Mouse (Mus musculus) ES-Bruce4 (cell line): ENCODE measurements around the gene Fgfr2. TPM values are rescaled to one million over a fixed set of nuclear protein-coding genes. Genes with fewer than 3 reads are reported as not detected.
"Not testable (repeated sequence)": the region's sequence is repeated elsewhere in the genome, so short reads cannot be mapped to it uniquely, and the experiment has no call there.

Experiments used
- H3K27ac ChIP-seq: 2 replicates; pipeline ENCODE4 v1.5.1; 2012; ENCODE audit warnings: low read length, inconsistent platforms; ENCODE audit not compliant: insufficient read depth
- H3K27me3 ChIP-seq: 2 replicates; pipeline ENCODE4 v1.6.1; 2012; ENCODE audit warnings: mild to moderate bottlenecking, low read length, inconsistent platforms; ENCODE audit not compliant: control insufficient read depth, poor library complexity, insufficient read depth, severe bottlenecking
- H3K36me3 ChIP-seq: 2 replicates; pipeline ENCODE4 v1.6.1; 2012; ENCODE audit warnings: inconsistent platforms, mild to moderate bottlenecking, low read length, moderate library complexity; ENCODE audit not compliant: control insufficient read depth, poor library complexity, insufficient read depth, severe bottlenecking
- H3K4me1 ChIP-seq: one replicate; pipeline ENCODE4 v1.8.1; 2011; ENCODE audit warnings: low read length; ENCODE audit not compliant: control insufficient read depth, insufficient read depth
- H3K4me3 ChIP-seq: 2 replicates; pipeline ENCODE4 v1.5.1; 2011; ENCODE audit warnings: low read depth, mild to moderate bottlenecking, low read length
- H3K9ac ChIP-seq: 2 replicates; pipeline ENCODE4 v1.6.1; 2012; ENCODE audit warnings: low read depth, mild to moderate bottlenecking, inconsistent platforms; ENCODE audit not compliant: poor library complexity, severe bottlenecking
- H3K9me3 ChIP-seq: replicated peaks from 2 replicates; pipeline ENCODE4 v1.6.1; 2012; ENCODE audit warnings: mild to moderate bottlenecking, low read length, inconsistent platforms; ENCODE audit not compliant: control insufficient read depth, poor library complexity, insufficient read depth, severe bottlenecking
- CTCF ChIP-seq: IDR thresholded peaks from one replicate; pipeline ENCODE4 v1.8.1; 2011; ENCODE audit warnings: low read depth, low read length
- EP300 ChIP-seq: IDR thresholded peaks from 2 replicates; pipeline ENCODE4 v1.6.1; 2011; ENCODE audit warnings: low read depth, low read length; ENCODE audit not compliant: insufficient read depth
- POLR2A ChIP-seq: IDR thresholded peaks from one replicate; pipeline ENCODE4 v1.8.1; 2011; ENCODE audit warnings: low read length; ENCODE audit not compliant: insufficient read depth
- polyA plus RNA-seq: library from polyadenylated mRNA; stranded (reverse); fragments of >200 nt; gene quantifications from 2 replicates; pipeline ENCODE4 v1.2.4, GENCODE M21; 2011; ENCODE audit warnings: low read depth; ENCODE audit not compliant: missing spikeins, insufficient read depth, insufficient read length

Fgfr2 gene
- polyA plus RNA-seq, 1 experiment, result 34.8 TPM

DNA sequence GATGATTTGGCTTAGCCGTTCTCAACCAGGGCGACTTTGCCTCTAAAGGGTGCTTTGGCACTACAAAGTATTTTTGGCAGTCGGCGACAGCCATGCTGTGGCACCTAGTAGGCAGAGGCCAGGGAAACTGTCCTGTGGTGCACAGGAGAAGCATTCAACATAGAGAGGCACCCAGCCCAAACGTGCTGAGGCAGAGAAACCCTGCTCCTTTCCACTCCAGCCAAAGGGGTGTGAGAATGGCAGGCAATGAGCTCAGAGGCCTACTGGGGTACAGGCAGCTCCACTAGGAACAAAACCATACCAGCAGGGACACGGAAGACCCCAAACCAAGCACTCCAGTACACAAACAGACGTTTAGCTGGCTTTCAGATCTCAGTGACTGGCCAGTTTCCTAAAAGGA is 2583.0 kb downstream of the Fgfr2 start:
- no peaks in the 10 kb centered on the region for H3K4me1 ChIP-seq
- no peak overlapping the region for H3K27ac ChIP-seq
- peaks cover 72% of the 10 kb centered on the region for H3K36me3 ChIP-seq
- TF ChIP-seq CTCF (no peak), POLR2A (no peak), EP300 (no peak)
- H3K4me3 ChIP-seq, result no peak overlapping the region
- no peaks in the 10 kb centered on the region for H3K9me3 ChIP-seq
- H3K9ac ChIP-seq, result no peak overlapping the region
- no peaks in the 10 kb centered on the region for H3K27me3 ChIP-seq

DNA sequence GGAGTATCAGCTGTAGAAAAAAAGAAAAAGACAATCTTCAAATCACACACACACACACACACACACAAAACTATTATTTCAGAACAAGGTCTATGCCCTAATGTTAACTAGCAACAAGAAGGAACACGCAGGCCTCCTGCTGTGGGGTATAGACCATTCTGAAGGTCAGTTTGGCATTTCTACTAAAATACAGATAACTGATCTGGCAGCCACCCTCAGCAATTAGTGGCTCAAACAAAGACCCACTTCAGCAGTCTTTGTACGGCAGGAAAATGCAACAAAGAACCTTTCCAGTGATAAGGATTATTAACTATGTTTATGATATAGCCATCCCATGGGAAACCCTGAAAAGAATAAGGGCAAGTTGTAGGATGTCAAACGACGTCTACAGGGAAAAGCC is 2586.1 kb downstream of the Fgfr2 start:
- H3K9ac ChIP-seq, result no peak overlapping the region
- H3K4me3 ChIP-seq, result no peak overlapping the region
- H3K27ac ChIP-seq, result no peak overlapping the region
- H3K4me1 ChIP-seq, result no peaks in the 10 kb centered on the region
- no peaks in the 10 kb centered on the region for H3K27me3 ChIP-seq
- no peaks in the 10 kb centered on the region; the same call in 1 of the 2 replicates for H3K9me3 ChIP-seq
- peaks cover 63% of the 10 kb centered on the region for H3K36me3 ChIP-seq
- no peak for TF ChIP-seq EP300
- no peak for TF ChIP-seq POLR2A

DNA sequence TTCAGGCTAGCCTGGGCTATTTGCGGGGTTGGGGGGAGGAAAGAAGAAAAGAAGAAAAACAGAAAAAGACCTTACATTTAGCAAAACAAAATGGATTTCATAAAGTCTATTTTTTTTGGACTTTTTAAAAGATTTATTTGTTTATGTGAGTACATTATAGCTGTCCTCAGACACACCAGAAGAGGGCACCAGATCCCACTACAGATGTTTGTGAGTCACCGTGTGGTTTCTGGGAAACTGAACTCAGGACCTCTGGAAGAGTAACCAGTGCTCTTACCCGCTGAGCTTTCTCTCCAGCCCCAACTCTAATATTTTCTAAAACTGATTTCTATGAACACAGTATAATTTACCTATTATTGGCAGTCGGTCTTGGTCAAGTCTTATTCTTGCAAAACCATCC is 2588.0 kb downstream of the Fgfr2 start:
- H3K9me3 ChIP-seq, result peaks cover 4% of the 10 kb centered on the region
- no peaks in the 10 kb centered on the region for H3K27me3 ChIP-seq
- peaks cover 61% of the 10 kb centered on the region for H3K36me3 ChIP-seq
- no peak overlapping the region for H3K27ac ChIP-seq
- H3K9ac ChIP-seq, result no peak overlapping the region
- no peak overlapping the region for H3K4me3 ChIP-seq
- H3K4me1 ChIP-seq, result no peaks in the 10 kb centered on the region
- TF ChIP-seq EP300, result no peak
- TF ChIP-seq POLR2A, result no peak
- TF ChIP-seq CTCF, result no peak

DNA sequence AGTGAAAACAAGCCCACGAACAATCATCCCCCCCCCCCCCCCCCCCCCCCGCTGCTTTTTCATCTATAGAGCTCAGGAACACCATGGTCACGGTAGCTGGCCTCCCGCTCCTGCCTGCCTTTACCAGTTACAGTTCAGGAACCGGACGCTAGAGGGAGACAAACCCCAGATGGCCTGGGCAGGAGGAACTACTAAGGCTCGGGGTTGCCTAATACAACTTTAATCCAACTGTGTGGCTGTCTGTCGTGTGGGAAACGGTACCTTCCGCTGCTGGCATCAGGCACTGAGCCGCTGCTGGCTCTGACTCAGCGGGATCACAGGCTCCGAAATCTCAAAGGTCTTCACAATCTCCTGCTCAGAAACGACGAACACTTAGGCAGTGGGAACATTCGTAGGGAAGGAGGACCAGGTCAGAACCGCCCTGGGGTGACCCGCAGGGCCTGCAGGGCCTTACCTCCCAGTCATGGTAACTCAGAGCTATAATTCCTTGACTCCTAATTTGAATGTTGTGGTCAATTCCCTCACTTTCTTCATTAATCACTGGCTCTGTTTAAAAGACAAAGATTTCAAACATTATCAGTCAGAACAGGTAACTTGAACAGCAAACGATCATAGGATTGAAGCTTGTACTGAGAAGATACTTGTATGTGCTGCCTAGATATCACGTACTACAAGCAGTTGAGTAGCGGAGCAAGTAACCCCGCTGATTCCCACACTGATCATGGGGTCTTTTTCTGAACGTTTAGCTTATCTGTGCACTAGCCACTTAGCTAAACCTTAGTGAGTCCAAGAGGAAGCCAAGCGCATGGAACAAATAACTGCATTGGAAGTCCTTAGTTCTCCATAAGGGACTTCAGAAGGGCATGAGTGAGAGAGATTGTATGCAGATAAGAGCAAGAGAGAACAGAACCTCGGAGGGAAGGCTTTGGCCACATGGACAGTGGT is 2589.6 kb downstream of the Fgfr2 start:
- H3K36me3 ChIP-seq, result peaks cover 46% of the 10 kb centered on the region
- peaks cover 4% of the 10 kb centered on the region for H3K9me3 ChIP-seq
- TF ChIP-seq POLR2A, result no peak
- 0 out of 2 replicates have a peak, but pooled peaks have one; percentile 57 for TF ChIP-seq EP300
- peak; percentile 94 for TF ChIP-seq CTCF
- no peaks in the 10 kb centered on the region for H3K27me3 ChIP-seq
- peak overlapping the region; percentile 73 for H3K27ac ChIP-seq
- H3K9ac ChIP-seq, result peak overlapping the region; percentile 30; the same call in 1 of the 2 replicates
- no peaks in the 10 kb centered on the region for H3K4me1 ChIP-seq
- H3K4me3 ChIP-seq, result peak overlapping the region; percentile 36

DNA sequence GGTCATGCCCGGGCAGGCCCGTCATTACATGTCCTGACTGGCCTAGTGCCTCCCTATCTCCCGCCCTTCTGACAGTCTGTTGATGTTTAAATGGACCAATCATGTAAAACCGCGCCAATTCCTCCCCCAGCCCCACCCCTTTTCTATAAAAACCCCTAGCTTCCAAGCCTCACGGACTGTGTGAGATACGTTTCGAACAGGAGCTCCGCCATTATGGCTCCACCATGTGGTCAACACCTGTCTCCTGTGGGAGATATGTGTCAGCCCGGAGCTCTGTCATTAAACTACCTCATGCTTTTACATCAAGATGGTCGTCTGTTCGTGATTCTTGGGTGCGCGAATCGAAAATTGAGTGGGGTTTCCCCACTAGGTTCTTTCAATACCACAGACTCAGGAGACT is 2592.0 kb downstream of the Fgfr2 start:
- H3K4me3 ChIP-seq, H3K4me1 ChIP-seq, H3K9me3 ChIP-seq, H3K9ac ChIP-seq, H3K27me3 ChIP-seq: not testable (repeated sequence)
- peaks cover 29% of the 10 kb centered on the region for H3K36me3 ChIP-seq
- H3K27ac ChIP-seq, result peak overlapping the region; percentile 20; the same call in 1 of the 2 replicates

DNA sequence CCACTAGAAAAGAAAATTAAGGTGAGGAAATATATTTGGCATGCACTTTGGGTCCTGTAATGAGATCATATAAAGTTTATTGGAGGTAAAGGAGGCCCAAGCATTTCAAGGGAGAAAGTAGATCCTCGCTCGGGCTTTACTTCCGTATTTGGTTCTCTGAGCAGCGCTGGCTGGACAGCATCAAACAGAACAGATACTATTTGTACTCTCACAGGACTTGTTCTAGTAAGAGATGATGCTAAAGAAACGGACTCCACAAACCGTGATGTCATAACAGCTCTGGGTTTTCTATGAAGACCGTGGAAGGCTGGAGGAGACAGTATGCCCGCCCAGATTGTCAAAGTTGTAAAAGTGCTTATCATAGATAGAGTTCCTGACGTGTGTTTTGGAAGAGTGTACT is 2595.8 kb downstream of the Fgfr2 start:
- H3K27ac ChIP-seq, result no peak overlapping the region
- H3K9ac ChIP-seq, result no peak overlapping the region
- H3K27me3 ChIP-seq, result no peaks in the 10 kb centered on the region
- H3K9me3 ChIP-seq, result peaks cover 4% of the 10 kb centered on the region
- no peak overlapping the region for H3K4me3 ChIP-seq
- peaks cover 10% of the 10 kb centered on the region for H3K36me3 ChIP-seq
- TF ChIP-seq POLR2A, result no peak
- no peak for TF ChIP-seq CTCF
- TF ChIP-seq EP300, result no peak
- H3K4me1 ChIP-seq, result no peaks in the 10 kb centered on the region
